Mouse (Mus musculus): ENCODE measurements at regions not wholly inside any gene's neighbourhood (a gene's known extent, or its start where the extent isn't known, plus 50 kb on each side); places are given as distances from the start of the nearest gene placed in this dataset.
A peak's percentile ranks its signal among the peaks of the same experiment; 100 is the strongest.

GRCm38 (mm10) chr13:92986719-92987553, 142.4 kb downstream of the Mtx3 start:
- Histone ChIP-seq H3K27me3 (no peaks in the 10 kb centered on the region), H3K9ac (replicated peaks) (no peak overlapping the region), H3K4me1 (replicated peaks) (no peaks in the 10 kb centered on the region), H3K27ac (no peak overlapping the region), H3K36me3 (no peaks in the 10 kb centered on the region), H3K4me2 (peak overlapping the region; percentile 44), H3K4me3 (replicated peaks) (peak overlapping the region; percentile 24), H3K9me3 (no peaks in the 10 kb centered on the region)
- ATAC-seq (ENCODE audit: insufficient number of reproducible peaks, insufficient read depth, low FRiP score, low TSS enrichment, low read depth) = no peak
- 49% methylated on average over 17 of the region's 17 CpGs for WGBS

DNA sequence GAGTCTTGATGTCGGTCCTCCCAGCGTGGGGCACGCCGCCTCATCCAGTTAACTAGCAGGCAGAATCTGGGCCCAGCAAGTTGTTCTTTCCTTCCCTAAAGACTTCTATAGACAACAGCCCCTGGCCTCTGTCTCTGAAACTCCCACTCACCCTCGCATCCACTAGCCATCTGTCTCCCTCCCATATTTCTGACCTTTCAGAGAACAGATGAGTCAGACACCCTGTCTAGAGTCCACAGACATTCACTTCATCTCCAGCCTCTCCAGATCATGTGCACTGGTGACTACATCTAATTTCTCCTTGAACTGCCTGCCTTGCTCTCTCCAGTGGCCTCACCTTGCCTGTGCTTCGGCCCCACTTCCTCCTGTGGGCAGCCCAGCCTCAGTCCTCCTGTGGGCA, 143.1 kb downstream of the Mtx3 start:
- Histone ChIP-seq H3K4me2 (no peak overlapping the region), H3K27ac (no peak overlapping the region), H3K9ac (replicated peaks) (no peak overlapping the region), H3K9me3 (no peaks in the 10 kb centered on the region), H3K36me3 (no peaks in the 10 kb centered on the region), H3K27me3 (no peaks in the 10 kb centered on the region), H3K4me1 (replicated peaks) (no peaks in the 10 kb centered on the region), H3K4me3 (replicated peaks) (no peak overlapping the region)
- ATAC-seq (ENCODE audit: insufficient number of reproducible peaks, insufficient read depth, low FRiP score, low TSS enrichment, low read depth) = no peak
- 95% methylated on average over 6 of the region's 6 CpGs for WGBS

DNA sequence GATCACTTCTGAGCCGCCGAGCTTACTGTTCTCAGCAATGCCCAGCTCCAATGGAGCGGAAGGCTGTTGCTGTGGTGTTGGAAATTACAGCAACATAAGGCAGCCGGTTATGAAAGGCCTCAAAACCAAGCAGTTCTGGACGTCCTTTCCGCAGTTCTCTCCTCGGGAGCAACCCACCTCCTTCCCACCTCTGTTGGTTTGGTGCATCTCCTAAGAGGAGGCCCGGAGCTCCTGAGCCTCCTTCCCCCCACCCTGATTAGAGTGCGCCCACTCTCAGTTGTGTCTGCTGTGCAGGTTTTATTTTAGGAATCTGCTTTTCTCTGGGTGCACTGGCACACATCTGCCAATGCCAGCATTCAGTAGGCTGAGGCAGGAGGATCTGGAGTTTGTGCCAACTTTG, 144.0 kb downstream of the Mtx3 start:
- H3K9ac ChIP-seq (replicated peaks) = no peak overlapping the region
- ATAC-seq (ENCODE audit: insufficient number of reproducible peaks, insufficient read depth, low FRiP score, low TSS enrichment, low read depth) = no peak
- H3K4me3 ChIP-seq (replicated peaks) = no peak overlapping the region
- H3K4me2 ChIP-seq = no peak overlapping the region
- H3K27me3 ChIP-seq = no peaks in the 10 kb centered on the region
- WGBS = 84% methylated on average over 9 of the region's 9 CpGs
- H3K27ac ChIP-seq = no peak overlapping the region
- H3K9me3 ChIP-seq = no peaks in the 10 kb centered on the region
- no peaks in the 10 kb centered on the region for H3K4me1 ChIP-seq (replicated peaks)
- no peaks in the 10 kb centered on the region for H3K36me3 ChIP-seq

DNA sequence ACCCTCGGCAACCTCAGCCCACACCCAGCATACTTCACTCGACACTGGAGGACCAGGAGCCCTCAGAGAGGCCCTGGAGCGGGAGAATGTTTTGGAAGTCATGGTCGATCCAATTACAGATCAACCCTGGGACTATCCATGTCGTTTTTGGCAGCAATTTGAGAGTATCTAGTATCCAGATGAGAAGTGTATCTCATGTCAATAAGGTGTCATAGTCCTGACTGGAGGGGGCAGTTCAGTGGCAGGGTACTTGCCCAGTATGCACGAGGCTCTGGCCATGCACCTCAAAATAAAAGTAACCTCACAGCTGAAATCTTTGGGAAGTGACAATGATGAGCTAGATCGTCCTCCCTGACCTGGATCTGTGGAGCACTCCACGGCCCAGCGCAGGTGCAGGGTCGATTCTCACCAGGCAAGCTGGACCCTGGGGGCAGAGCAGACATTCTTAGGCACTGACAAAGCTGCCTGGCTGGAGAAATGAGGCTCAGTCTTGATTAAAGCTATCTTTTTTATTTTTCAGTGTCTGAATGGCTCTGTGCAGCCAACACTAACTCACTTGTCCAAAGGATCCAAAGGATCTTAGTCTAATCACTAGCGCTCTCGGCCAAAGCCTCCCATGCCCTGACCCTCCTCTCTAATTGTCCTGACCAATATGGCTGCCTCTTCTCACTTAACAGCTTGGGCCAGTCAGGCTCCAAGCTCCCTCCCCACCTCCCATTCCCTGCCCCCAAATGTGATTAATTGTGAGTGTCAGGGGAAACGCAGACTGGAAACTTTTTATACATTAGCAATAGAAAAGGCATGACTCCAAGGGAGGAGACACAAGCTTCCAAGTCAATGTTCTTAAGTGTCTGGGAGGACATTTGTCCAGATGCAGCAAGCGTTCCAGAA, 146.0 kb downstream of the Mtx3 start:
- no peak for ATAC-seq (ENCODE audit: insufficient number of reproducible peaks, insufficient read depth, low FRiP score, low TSS enrichment, low read depth)
- H3K4me3 ChIP-seq (replicated peaks) = no peak overlapping the region
- no peak overlapping the region for H3K4me2 ChIP-seq
- no peaks in the 10 kb centered on the region for H3K36me3 ChIP-seq
- H3K27me3 ChIP-seq = no peaks in the 10 kb centered on the region
- H3K9ac ChIP-seq (replicated peaks) = no peak overlapping the region
- no peaks in the 10 kb centered on the region for H3K4me1 ChIP-seq (replicated peaks)
- 75% methylated on average over 14 of the region's 14 CpGs for WGBS
- H3K9me3 ChIP-seq = no peaks in the 10 kb centered on the region
- no peak overlapping the region for H3K27ac ChIP-seq

Data from limb, embryonic 12.5 days (tissue).